Mouse (Mus musculus) small intestine, adult 2 months (tissue): ENCODE measurements around the gene Nploc4.

Source experiments
- CTCF ChIP-seq: fragments of 200-500 bp; IDR thresholded peaks from 2 replicates; pipeline ENCODE4 v1.5.1; 2012; ENCODE audit warnings: low read depth, mild to moderate bottlenecking, control low read depth, inconsistent platforms, low read length, moderate library complexity, mixed read lengths; ENCODE audit not compliant: insufficient replicate concordance, insufficient read length; ENCODE audit errors: extremely low read depth
- POLR2A ChIP-seq: fragments of 200-500 bp; IDR thresholded peaks from 2 replicates; pipeline ENCODE4 v1.6.1; 2012; ENCODE audit warnings: low read depth, mild to moderate bottlenecking, control low read depth, inconsistent platforms, low read length, moderate library complexity

GRCm38 (mm10) chr11:120399319-120399718 lies 38.2 kb downstream of the Nploc4 start:
- TF ChIP-seq POLR2A (no peak), CTCF (no peak)
